In genomic region chr8:109650801-109651200, GRCm38 (mm10) we compare ENCODE assay signal across 28 mouse cellular contexts. TPM values are rescaled to one million over a fixed set of nuclear protein-coding genes. Genes with fewer than 3 reads are reported as not detected.
DNase-seq lines count a peak whose midpoint lies in the region; ATAC-seq and TF ChIP-seq lines count a peak whose summit lies in the region.
"Had no signal": no experiment of that assay in that cellular context is flagged by ENCODE, and none has a peak within 500 bp of the region (broad histone marks: within the 10 kb centered on the region; RNA-seq: fewer than 3 reads in every experiment).

No protein-coding gene starts in this region.

- H3K9me3 ChIP-seq in forebrain, embryonic 12.5 days: no peaks in the 10 kb centered on the region
- no peaks in the 10 kb centered on the region for H3K9me3 ChIP-seq in intestine, postnatal 0 days (ENCODE audit: control insufficient read depth)
- H3K9me3 ChIP-seq: forebrain, embryonic 15.5 days; heart, embryonic 13.5 days; hindbrain, embryonic 15.5 days; limb, embryonic 10.5 days; limb, embryonic 15.5 days; midbrain, embryonic 10.5 days; midbrain, embryonic 15.5 days; neural tube, embryonic 15.5 days had no signal

- DNase-seq in left cerebral cortex, postnatal 4 days: peak; percentile 59
- DNase-seq in left cerebral cortex, postnatal 36 days (ENCODE audit: low spot score in 2 of 2): no peak
- DNase-seq in cerebellum, adult 2 months: peak; percentile 27 to 43
- DNase-seq in cerebellum, postnatal 25 days: peak; percentile 26 to 51
- DNase-seq: adrenal gland, adult 2 months; adrenal gland, postnatal 36 days; gastrocnemius, adult 2 months; gastrocnemius, postnatal 36 days; heart, adult 2 months; heart, postnatal 10 days; kidney, adult 8-10 months; kidney, postnatal 4 days; lung, adult 2 months; lung, postnatal 14 days had no signal

- no peak for TF ChIP-seq CTCF in cerebellum, adult 2 months (IDR thresholded peaks at IDR 0.05; ENCODE audit: borderline replicate concordance, insufficient read depth, low read depth, low read length)
- TF ChIP-seq CTCF in intestine, postnatal 0 days (IDR thresholded peaks at IDR 0.05; ENCODE audit: low read depth): no peak

- peaks cover 7% of the 10 kb centered on the region for H3K4me1 ChIP-seq in cerebellum, adult 2 months (ENCODE audit: control insufficient read depth, insufficient read depth, low read length)
- no peaks in the 10 kb centered on the region for H3K4me1 ChIP-seq in forebrain, embryonic 12.5 days
- H3K4me1 ChIP-seq in intestine, postnatal 0 days (replicated peaks; ENCODE audit: control insufficient read depth, insufficient read depth, low read length): no peaks in the 10 kb centered on the region
- H3K4me1 ChIP-seq: forebrain, embryonic 15.5 days; hindbrain, embryonic 15.5 days; limb, embryonic 10.5 days; limb, embryonic 15.5 days; midbrain, embryonic 10.5 days; midbrain, embryonic 15.5 days; neural tube, embryonic 15.5 days had no signal

- no peak overlapping the region for H3K4me2 ChIP-seq in forebrain, embryonic 12.5 days
- H3K4me2 ChIP-seq in intestine, postnatal 0 days (replicated peaks; ENCODE audit: low read depth): no peak overlapping the region
- H3K4me2 ChIP-seq: forebrain, embryonic 15.5 days; heart, embryonic 13.5 days; hindbrain, embryonic 15.5 days; limb, embryonic 15.5 days; midbrain, embryonic 15.5 days; neural tube, embryonic 15.5 days had no signal

- ATAC-seq in forebrain, embryonic 12.5 days (ENCODE audit: low FRiP score): no peak
- no peak for ATAC-seq in activated CD4-positive, CD25-positive, alpha-beta regulatory T cell, adult 4 months
- ATAC-seq in intestine, postnatal 0 days: no peak
- ATAC-seq: CD4-positive, CD25-positive, alpha-beta regulatory T cell, adult 4 months; forebrain, embryonic 15.5 days; midbrain, embryonic 15.5 days had no signal

- H3K36me3 ChIP-seq in forebrain, embryonic 12.5 days (replicated peaks): no peaks in the 10 kb centered on the region
- no peaks in the 10 kb centered on the region for H3K36me3 ChIP-seq in intestine, postnatal 0 days (ENCODE audit: control insufficient read depth, insufficient read depth)
- H3K36me3 ChIP-seq: forebrain, embryonic 15.5 days; heart, embryonic 13.5 days; hindbrain, embryonic 15.5 days; limb, embryonic 10.5 days; limb, embryonic 15.5 days; midbrain, embryonic 10.5 days; midbrain, embryonic 15.5 days; neural tube, embryonic 15.5 days had no signal

- WGBS in cerebellum, adult 2 months: 5% methylated on average over 10 of the region's 10 CpGs
- 82% methylated on average over 10 of the region's 10 CpGs for WGBS in forebrain, embryonic 12.5 days
- 75% methylated on average over 10 of the region's 10 CpGs for WGBS in intestine, postnatal 0 days

- H3K27me3 ChIP-seq in cerebellum, adult 2 months (ENCODE audit: control insufficient read depth, insufficient read depth, low read length): no peaks in the 10 kb centered on the region; the same call in 1 of the 2 replicates
- H3K27me3 ChIP-seq in forebrain, embryonic 12.5 days: no peaks in the 10 kb centered on the region
- H3K27me3 ChIP-seq in intestine, postnatal 0 days (replicated peaks; ENCODE audit: control insufficient read depth, insufficient read depth, low read length): no peaks in the 10 kb centered on the region
- H3K27me3 ChIP-seq: forebrain, embryonic 15.5 days; hindbrain, embryonic 15.5 days; limb, embryonic 15.5 days; midbrain, embryonic 15.5 days; neural tube, embryonic 15.5 days had no signal

- no peak overlapping the region for H3K27ac ChIP-seq in cerebellum, adult 2 months (ENCODE audit: insufficient read depth, low read length)
- no peak overlapping the region for H3K27ac ChIP-seq in forebrain, embryonic 12.5 days
- no peak overlapping the region for H3K27ac ChIP-seq in intestine, postnatal 0 days (ENCODE audit: low read depth, low read length)
- H3K27ac ChIP-seq: forebrain, embryonic 15.5 days; gastrocnemius, adult 2 months; heart, adult 2 months; heart, embryonic 13.5 days; hindbrain, embryonic 15.5 days; kidney, postnatal 0 days; limb, embryonic 10.5 days; limb, embryonic 15.5 days; liver, embryonic 14.5 days; midbrain, embryonic 10.5 days; midbrain, embryonic 15.5 days; neural tube, embryonic 15.5 days had no signal

- TF ChIP-seq POLR2A in cerebellum, adult 2 months (IDR thresholded peaks at IDR 0.05; ENCODE audit: borderline replicate concordance, insufficient read depth, low read length): no peak

- no peak overlapping the region for H3K4me3 ChIP-seq in cerebellum, adult 2 months (replicated peaks; ENCODE audit: insufficient read depth, low read depth, low read length)
- H3K4me3 ChIP-seq in forebrain, embryonic 12.5 days (replicated peaks): no peak overlapping the region
- no peak overlapping the region for H3K4me3 ChIP-seq in intestine, postnatal 0 days (ENCODE audit: low read depth, low read length)
- H3K4me3 ChIP-seq: forebrain, embryonic 15.5 days; gastrocnemius, adult 2 months; heart, adult 2 months; heart, embryonic 13.5 days; hindbrain, embryonic 15.5 days; limb, embryonic 10.5 days; limb, embryonic 15.5 days; midbrain, embryonic 10.5 days; midbrain, embryonic 15.5 days; neural tube, embryonic 15.5 days had no signal

- intact Hi-C loops in left cerebral cortex, postnatal 4 days (cut with DNase I): no loop called here
- intact Hi-C loops in left cerebral cortex, postnatal 36 days (cut with DNase I): no loop called here

- H3K9ac ChIP-seq in forebrain, embryonic 12.5 days: no peak overlapping the region
- no peak overlapping the region for H3K9ac ChIP-seq in intestine, postnatal 0 days (ENCODE audit: low read depth, low read length)
- H3K9ac ChIP-seq: forebrain, embryonic 15.5 days; heart, embryonic 13.5 days; hindbrain, embryonic 15.5 days; limb, embryonic 15.5 days; liver, embryonic 14.5 days; midbrain, embryonic 15.5 days; neural tube, embryonic 15.5 days had no signal

RNA-seq across cellular contexts. Expression of gene Pkd1l3, which starts 36.5 kb away (rescaled TPM):
- total RNA-seq in left cerebral cortex, postnatal 4 days (2021): under 1 TPM; 0.26 to 0.64 TPM
- total RNA-seq in left cerebral cortex, postnatal 36 days (2021): 1 to 10 TPM in 1 of 2 experiments, under 1 TPM in 1; 0.93 to 1.3 TPM
- 0.08 TPM in 1 of 2 replicates, not detected in the other for polyA plus RNA-seq in cerebellum, adult 2 months (2012; rRNA removed)
- 0.05 and 0.22 TPM in 2 replicates for polyA plus RNA-seq in forebrain, embryonic 12.5 days (2016; fragmentation: Nextera tagmentation; extraction: Ambion mirVana)
- 1 to 10 TPM in 1 of 2 experiments, under 1 TPM in 1; 0.32 to 1.6 TPM for polyA plus RNA-seq in activated CD4-positive, CD25-positive, alpha-beta regulatory T cell, adult 4 months (2017; shearing (Covaris generic))
- polyA plus RNA-seq in intestine, postnatal 0 days (2015; fragmentation: Nextera tagmentation; extraction: Ambion mirVana): not detected in 2 replicates
- polyA plus RNA-seq: kidney, postnatal 0 days had no signal

RNA-seq across cellular contexts. Expression of gene Ist1, which starts 42.3 kb away (rescaled TPM):
- 10 to 100 TPM; 85.9 to 89.9 TPM for total RNA-seq in left cerebral cortex, postnatal 4 days (2021)
- 10 to 100 TPM; 68.7 to 75.7 TPM for total RNA-seq in left cerebral cortex, postnatal 36 days (2021)
- 88.2 and 90.7 TPM in 2 replicates for polyA plus RNA-seq in cerebellum, adult 2 months (2012; rRNA removed)
- 180 and 185 TPM in 2 replicates for polyA plus RNA-seq in forebrain, embryonic 12.5 days (2016; fragmentation: Nextera tagmentation; extraction: Ambion mirVana)
- polyA plus RNA-seq in activated CD4-positive, CD25-positive, alpha-beta regulatory T cell, adult 4 months (2017; shearing (Covaris generic)): 100 to 1,000 TPM; 128 to 129 TPM
- polyA plus RNA-seq in intestine, postnatal 0 days (2015; fragmentation: Nextera tagmentation; extraction: Ambion mirVana): 86.9 and 88.1 TPM in 2 replicates

RNA-seq across cellular contexts. Expression of gene Dhodh, which starts 42.3 kb away (rescaled TPM):
- 10 to 100 TPM; 19.0 to 19.9 TPM for total RNA-seq in left cerebral cortex, postnatal 4 days (2021)
- total RNA-seq in left cerebral cortex, postnatal 36 days (2021): 10 to 100 TPM; 18.1 to 19.3 TPM
- polyA plus RNA-seq in cerebellum, adult 2 months (2012; rRNA removed): 29.4 and 31.6 TPM in 2 replicates
- 38.7 and 39.6 TPM in 2 replicates for polyA plus RNA-seq in forebrain, embryonic 12.5 days (2016; fragmentation: Nextera tagmentation; extraction: Ambion mirVana)
- polyA plus RNA-seq in activated CD4-positive, CD25-positive, alpha-beta regulatory T cell, adult 4 months (2017; shearing (Covaris generic)): 10 to 100 TPM; 29.0 to 32.3 TPM
- 12.5 and 13.5 TPM in 2 replicates for polyA plus RNA-seq in intestine, postnatal 0 days (2015; fragmentation: Nextera tagmentation; extraction: Ambion mirVana)

RNA-seq across cellular contexts. Expression of gene Zfp821, which starts 54.5 kb away (rescaled TPM):
- total RNA-seq in left cerebral cortex, postnatal 4 days (2021): 10 to 100 TPM; 89.8 to 90.5 TPM
- 10 to 100 TPM; 45.3 to 46.4 TPM for total RNA-seq in left cerebral cortex, postnatal 36 days (2021)
- polyA plus RNA-seq in cerebellum, adult 2 months (2012; rRNA removed): 30.9 and 32.0 TPM in 2 replicates
- 73.1 and 78.5 TPM in 2 replicates for polyA plus RNA-seq in forebrain, embryonic 12.5 days (2016; fragmentation: Nextera tagmentation; extraction: Ambion mirVana)
- 1 to 10 TPM; 5.1 to 5.5 TPM for polyA plus RNA-seq in activated CD4-positive, CD25-positive, alpha-beta regulatory T cell, adult 4 months (2017; shearing (Covaris generic))
- polyA plus RNA-seq in intestine, postnatal 0 days (2015; fragmentation: Nextera tagmentation; extraction: Ambion mirVana): 6.4 and 6.6 TPM in 2 replicates

Comparison
In these comparisons a context has a peak if more than half of its experiments do, and no peak if none do; other contexts are left out.
1. DNase-seq: peak in left cerebral cortex, postnatal 4 days (single experiment), cerebellum, adult 2 months (2 of 2) and cerebellum, postnatal 25 days (2 of 2); none in left cerebral cortex, postnatal 36 days (0 of 2).